Mouse (Mus musculus): ENCODE results near the gene Ghr. TPM values are rescaled to one million over a fixed set of nuclear protein-coding genes. Genes with fewer than 3 reads are reported as not detected.

Ghr gene
- total RNA-seq (2021): 10 to 100 TPM; 10.7 to 11.4 TPM
- long read RNA-seq, experiment 1, full-length matches to known transcripts: 4 of 7 reads
- long read RNA-seq, experiment 1, partial matches to known transcripts: 0 of 7 reads
- long read RNA-seq, experiment 1, other reads (novel, unspliced or antisense): 3 of 7 reads
- long read RNA-seq, experiment 2, full-length matches to known transcripts: 3 of 3 reads
- long read RNA-seq, experiment 2, partial matches to known transcripts: 0 of 3 reads
- long read RNA-seq, experiment 2, other reads (novel, unspliced or antisense): 0 of 3 reads

GRCm38 (mm10) chr15:3582807-3583636 is at the start of gene Ghr:
Gene Ghr, minus strand, starts transcription at chr15:3583492.
- peak; percentile 83 to 88 for DNase-seq (ENCODE audit: low spot score in 2 of 2)
- Histone ChIP-seq H3K4me3 (peak within 1 kb of the TSS; percentile 86), H3K27ac (peak within 1 kb of the TSS; percentile 96)
- TF ChIP-seq CTCF (conservative IDR thresholded peaks at IDR 0.05): peak; percentile 88

- no peak for DNase-seq (ENCODE audit: low spot score in 2 of 2)
- Histone ChIP-seq H3K4me3 (no peak overlapping the region), H3K27ac (no peak overlapping the region)
- no peak for TF ChIP-seq CTCF (conservative IDR thresholded peaks at IDR 0.05)
These were observed 39.5 kb upstream of the Ghr start for GRCm38 (mm10) chr15:3622746-3623145.

GRCm38 (mm10) chr15:3620368-3620767 is 37.1 kb upstream of the Ghr start:
- TF ChIP-seq CTCF (conservative IDR thresholded peaks at IDR 0.05): no peak
- H3K4me3 ChIP-seq: no peak overlapping the region
- DNase-seq (ENCODE audit: low spot score in 2 of 2): no peak
- no peak overlapping the region for H3K27ac ChIP-seq

- H3K4me3 ChIP-seq: no peak overlapping the region
- H3K27ac ChIP-seq: no peak overlapping the region
- no peak for TF ChIP-seq CTCF (conservative IDR thresholded peaks at IDR 0.05)
- DNase-seq (ENCODE audit: low spot score in 2 of 2): no peak
These were observed 35.0 kb upstream of the Ghr start for GRCm38 (mm10) chr15:3618311-3618710.

- TF ChIP-seq CTCF (conservative IDR thresholded peaks at IDR 0.05): no peak
- Histone ChIP-seq H3K27ac (no peak overlapping the region), H3K4me3 (no peak overlapping the region)
- DNase-seq (ENCODE audit: low spot score in 2 of 2): no peak
These were observed 28.7 kb upstream of the Ghr start for GRCm38 (mm10) chr15:3611961-3612360.

- TF ChIP-seq CTCF (conservative IDR thresholded peaks at IDR 0.05): no peak
- H3K27ac ChIP-seq: no peak overlapping the region
- no peak for DNase-seq (ENCODE audit: low spot score in 2 of 2)
These were observed 24.7 kb upstream of the Ghr start for GRCm38 (mm10) chr15:3607951-3608350.

GRCm38 (mm10) chr15:3602098-3602486 is 18.8 kb upstream of the Ghr start:
- DNase-seq (ENCODE audit: low spot score in 2 of 2): no peak
- Histone ChIP-seq H3K27ac (no peak overlapping the region), H3K4me3 (no peak overlapping the region)
- no peak for TF ChIP-seq CTCF (conservative IDR thresholded peaks at IDR 0.05)

More at GRCm38 (mm10) chr15:3607951-3608350, 24.7 kb upstream of the Ghr start:
- no peak overlapping the region for H3K4me3 ChIP-seq

GRCm38 (mm10) chr15:3601422-3602097 is 18.3 kb upstream of the Ghr start:
- Histone ChIP-seq H3K27ac (no peak overlapping the region), H3K4me3 (no peak overlapping the region)
- DNase-seq (ENCODE audit: low spot score in 2 of 2): no peak
- no peak for TF ChIP-seq CTCF (conservative IDR thresholded peaks at IDR 0.05)

GRCm38 (mm10) chr15:3587879-3588278 is 4.6 kb upstream of the Ghr start:
- DNase-seq (ENCODE audit: low spot score in 2 of 2): no peak
- H3K27ac ChIP-seq: no peak overlapping the region
- no peak overlapping the region for H3K4me3 ChIP-seq
- no peak for TF ChIP-seq CTCF (conservative IDR thresholded peaks at IDR 0.05)

- H3K27ac ChIP-seq: no peak overlapping the region
- no peak overlapping the region for H3K4me3 ChIP-seq
- no peak for DNase-seq (ENCODE audit: low spot score in 2 of 2)
- no peak for TF ChIP-seq CTCF (conservative IDR thresholded peaks at IDR 0.05)
These were observed 1.1 kb upstream of the Ghr start for GRCm38 (mm10) chr15:3584361-3584760.

- Histone ChIP-seq H3K4me3 (peak overlapping the region; percentile 86), H3K27ac (peak overlapping the region; percentile 96)
- TF ChIP-seq CTCF (conservative IDR thresholded peaks at IDR 0.05): no peak
- peak in 1 of 2 experiments; percentile 4 for DNase-seq (ENCODE audit: low spot score in 2 of 2)
These were observed 1.2 kb downstream of the Ghr start for GRCm38 (mm10) chr15:3581861-3582806.

GRCm38 (mm10) chr15:3581337-3581736 is 2.0 kb downstream of the Ghr start:
- peak overlapping the region; percentile 86 for H3K4me3 ChIP-seq
- no peak for TF ChIP-seq CTCF (conservative IDR thresholded peaks at IDR 0.05)
- H3K27ac ChIP-seq: no peak overlapping the region
- DNase-seq (ENCODE audit: low spot score in 2 of 2): no peak

All from layer of hippocampus, adult 2 months (tissue).